Mouse (Mus musculus): ENCODE data around the gene Gm8127. TPM values are rescaled to one million over a fixed set of nuclear protein-coding genes. Genes with fewer than 3 reads are reported as not detected.
"Not testable (repeated sequence)": the region's sequence is repeated elsewhere in the genome, so short reads cannot be mapped to it uniquely, and the experiment has no call there.

Gene Gm8127
- polyA plus RNA-seq (2012; rRNA removed): not detected in 2 replicates

- not testable (repeated sequence) for DNase-seq (ENCODE audit: low read depth)
Measured at GRCm38 (mm10) chr14:43293503-43293902, at the start of gene Gm8127. TSS of gene Gm8127 (minus strand) at chr14:43293832.

GRCm38 (mm10) chr14:43337646-43338045 lies 44.0 kb upstream of the Gm8127 start:
- DNase-seq (ENCODE audit: low read depth): not testable (repeated sequence)

- DNase-seq (ENCODE audit: low read depth): not testable (repeated sequence)
Measured at GRCm38 (mm10) chr14:43331362-43331880, 37.8 kb upstream of the Gm8127 start.

GRCm38 (mm10) chr14:43328603-43329002 lies 35.0 kb upstream of the Gm8127 start:
- DNase-seq (ENCODE audit: low read depth): not testable (repeated sequence)

GRCm38 (mm10) chr14:43319516-43319915 lies 25.9 kb upstream of the Gm8127 start:
- not testable (repeated sequence) for DNase-seq (ENCODE audit: low read depth)

GRCm38 (mm10) chr14:43278681-43279080 lies 15.0 kb downstream of the Gm8127 start:
- DNase-seq (ENCODE audit: low read depth): not testable (repeated sequence)

GRCm38 (mm10) chr14:43278146-43278545 lies 15.5 kb downstream of the Gm8127 start:
- DNase-seq (ENCODE audit: low read depth): not testable (repeated sequence)

- not testable (repeated sequence) for DNase-seq (ENCODE audit: low read depth)
Measured at GRCm38 (mm10) chr14:43277468-43277867, 16.2 kb downstream of the Gm8127 start.

- DNase-seq (ENCODE audit: low read depth): not testable (repeated sequence)
Measured at GRCm38 (mm10) chr14:43275752-43276151, 17.9 kb downstream of the Gm8127 start.

- not testable (repeated sequence) for DNase-seq (ENCODE audit: low read depth)
Measured at GRCm38 (mm10) chr14:43274986-43275511, 18.6 kb downstream of the Gm8127 start, which contains the start of gene Gm9732. TSS of gene Gm9732 (plus strand) at chr14:43275036.

- DNase-seq (ENCODE audit: low read depth): not testable (repeated sequence)
Measured at GRCm38 (mm10) chr14:43273161-43273560, 20.5 kb downstream of the Gm8127 start.

- not testable (repeated sequence) for DNase-seq (ENCODE audit: low read depth)
Measured at GRCm38 (mm10) chr14:43269211-43269610, 24.4 kb downstream of the Gm8127 start.

- DNase-seq (ENCODE audit: low read depth): not testable (repeated sequence)
Measured at GRCm38 (mm10) chr14:43268521-43269084, 25.0 kb downstream of the Gm8127 start.

GRCm38 (mm10) chr14:43263421-43263820 lies 30.2 kb downstream of the Gm8127 start:
- DNase-seq (ENCODE audit: low read depth): not testable (repeated sequence)

- not testable (repeated sequence) for DNase-seq (ENCODE audit: low read depth)
Measured at GRCm38 (mm10) chr14:43258349-43258748, 35.3 kb downstream of the Gm8127 start, which contains the start of gene Gm8126. TSS of gene Gm8126 (plus strand) at chr14:43258649.

- not testable (repeated sequence) for DNase-seq (ENCODE audit: low read depth)
Measured at GRCm38 (mm10) chr14:43256511-43256910, 37.1 kb downstream of the Gm8127 start.

GRCm38 (mm10) chr14:43250549-43251253 lies 42.9 kb downstream of the Gm8127 start:
- not testable (repeated sequence) for DNase-seq (ENCODE audit: low read depth)

GRCm38 (mm10) chr14:43249611-43250170 lies 43.9 kb downstream of the Gm8127 start:
- DNase-seq (ENCODE audit: low read depth): not testable (repeated sequence)

All from brain, embryonic 14.5 days (tissue).